Mouse (Mus musculus) olfactory bulb, adult 2 months (tissue): ENCODE results near the gene Fcer1g.

Source experiments
- CTCF ChIP-seq: fragments of 200-500 bp; IDR thresholded peaks from 2 replicates; pipeline ENCODE4 v1.5.1; 2012; ENCODE audit warnings: low read depth, mild to moderate bottlenecking, low read length, moderate library complexity; ENCODE audit not compliant: insufficient read depth
- POLR2A ChIP-seq: fragments of 200-500 bp; IDR thresholded peaks from 2 replicates; pipeline ENCODE4 v1.6.1; 2012; ENCODE audit warnings: mild to moderate bottlenecking, low read depth, low read length, moderate library complexity; ENCODE audit not compliant: insufficient read depth

DNA sequence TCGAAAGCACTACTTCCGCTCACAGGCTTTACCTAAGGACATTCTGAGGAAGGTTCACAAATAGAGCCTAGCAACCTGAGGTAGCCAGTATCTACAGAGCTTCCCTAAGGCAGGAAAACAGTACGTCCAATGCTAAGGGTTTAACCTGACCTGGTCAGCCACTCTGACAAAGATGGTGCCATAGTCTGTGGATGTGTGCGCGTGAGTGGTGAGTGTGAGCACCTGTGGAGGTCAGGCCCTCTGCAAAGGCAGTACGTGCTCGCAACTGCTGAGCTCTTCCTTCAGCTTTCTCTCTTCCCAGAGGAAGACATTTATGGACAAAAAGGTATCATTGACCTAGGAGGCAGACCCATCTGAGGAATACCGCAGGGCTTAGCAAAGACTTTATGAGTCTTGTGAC lies 44.3 kb upstream of the Fcer1g start:
- TF ChIP-seq CTCF: no peak
- TF ChIP-seq POLR2A: no peak
